Mouse (Mus musculus) fat pad, adult 2 months (tissue): ENCODE results near the gene Mcfd2.

Experiments used
- DNase-seq: peaks from one replicate; pipeline ENCODE4 v3.0.0-alpha.2; 2011; ENCODE audit warnings: low read depth, low spot score; ENCODE audit errors: extremely low read depth

The Mcfd2 gene

DNA sequence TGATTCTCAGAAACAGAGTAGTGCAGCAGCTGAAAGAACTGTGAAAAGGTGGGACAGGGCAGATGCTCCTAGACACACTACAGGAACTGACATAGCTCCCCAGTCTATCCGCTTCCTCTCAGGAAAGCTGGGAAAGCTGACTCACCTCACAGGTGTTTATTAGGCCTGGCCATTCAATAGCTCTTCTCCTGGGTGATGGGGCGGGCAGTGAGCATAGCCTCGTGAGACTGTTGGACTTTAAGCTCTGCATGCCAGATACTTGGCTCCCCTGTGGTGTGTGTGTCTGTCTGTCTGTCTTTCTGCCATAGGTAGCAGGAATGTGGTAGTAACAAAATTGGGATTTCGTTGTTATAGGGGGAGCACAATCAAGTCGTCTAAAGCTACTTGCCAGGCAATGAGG is 23.6 kb upstream of the Mcfd2 start:
- no peak for DNase-seq

GRCm38 (mm10) chr17:87288131-87288530 is 22.4 kb upstream of the Mcfd2 start:
- no peak for DNase-seq

- DNase-seq: no peak
These were observed 21.6 kb upstream of the Mcfd2 start for GRCm38 (mm10) chr17:87287197-87287777.

- no peak for DNase-seq
These were observed 20.9 kb upstream of the Mcfd2 start for GRCm38 (mm10) chr17:87286481-87287143.

DNA sequence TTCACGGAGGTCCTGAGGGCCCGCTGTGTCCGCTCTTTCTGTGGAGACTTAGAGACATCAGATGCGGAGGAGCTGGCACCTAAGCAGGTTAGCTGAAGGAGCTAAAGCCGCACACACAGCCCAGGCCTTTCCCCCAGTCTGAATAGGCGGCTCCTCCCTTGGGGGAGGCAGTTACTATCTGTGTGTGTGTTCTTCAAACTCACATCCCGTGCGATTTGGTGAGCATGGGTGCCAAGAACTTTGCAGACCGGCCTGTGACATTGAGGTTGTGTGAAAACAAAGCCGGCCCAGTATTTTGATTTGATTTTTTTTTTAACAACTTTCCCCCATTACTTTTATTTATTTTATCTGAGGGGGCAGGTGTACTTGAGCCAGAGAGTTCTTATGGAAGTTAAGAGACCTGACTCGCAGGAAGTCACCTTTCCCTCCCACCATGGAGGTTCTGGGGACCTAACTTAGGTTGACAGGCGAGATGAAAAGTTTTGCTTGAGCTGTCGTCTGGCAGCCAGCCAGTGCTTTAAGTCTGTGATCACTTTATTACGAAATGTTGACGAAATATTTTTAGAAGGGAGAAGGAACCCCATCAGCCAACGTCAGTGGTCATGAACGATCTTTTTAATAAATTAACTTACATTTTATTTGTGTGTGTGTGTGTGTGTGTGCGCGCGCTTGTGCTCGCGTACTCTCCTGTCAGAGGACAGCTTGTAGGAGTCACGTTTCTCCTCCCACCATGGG is 20.2 kb upstream of the Mcfd2 start:
- no peak for DNase-seq

GRCm38 (mm10) chr17:87284482-87285040 is 18.8 kb upstream of the Mcfd2 start:
- DNase-seq: no peak

DNA sequence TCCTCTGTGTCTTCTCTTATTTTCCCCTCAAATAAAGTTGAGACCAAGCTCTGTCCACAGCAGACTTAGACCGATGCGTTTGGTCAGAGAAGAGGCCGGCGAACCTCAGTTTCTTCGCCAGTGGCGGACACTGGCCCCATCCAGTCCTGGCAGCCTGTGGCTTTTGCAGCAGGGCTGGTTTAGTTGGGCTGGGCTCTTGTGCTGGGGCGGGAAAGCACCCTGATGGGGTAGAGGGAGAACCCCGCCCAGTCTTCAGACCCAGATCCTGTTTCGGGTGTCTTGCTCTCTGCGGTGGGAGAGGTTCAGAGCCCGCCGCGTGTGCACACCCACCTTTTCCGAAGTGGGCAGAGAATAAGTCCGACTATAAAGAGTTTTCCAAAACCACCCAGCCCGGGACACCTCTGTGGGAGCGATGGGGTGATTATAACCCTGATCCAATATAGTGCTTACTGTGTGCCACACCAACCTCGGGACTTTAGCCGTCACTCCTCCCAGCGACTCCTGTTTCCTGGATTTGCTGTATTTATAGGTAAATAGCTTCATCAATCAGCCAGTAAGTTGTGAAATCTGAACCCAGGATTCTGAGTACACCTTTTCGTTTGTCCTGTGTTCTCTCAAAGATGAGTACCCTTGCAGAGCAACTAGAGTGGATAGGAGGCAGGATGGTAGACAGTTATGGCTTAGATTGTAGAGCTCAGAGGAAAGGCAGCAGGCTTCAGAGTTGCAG is 18.2 kb upstream of the Mcfd2 start:
- DNase-seq: no peak

GRCm38 (mm10) chr17:87283055-87283754 is 17.5 kb upstream of the Mcfd2 start:
- no peak for DNase-seq

DNA sequence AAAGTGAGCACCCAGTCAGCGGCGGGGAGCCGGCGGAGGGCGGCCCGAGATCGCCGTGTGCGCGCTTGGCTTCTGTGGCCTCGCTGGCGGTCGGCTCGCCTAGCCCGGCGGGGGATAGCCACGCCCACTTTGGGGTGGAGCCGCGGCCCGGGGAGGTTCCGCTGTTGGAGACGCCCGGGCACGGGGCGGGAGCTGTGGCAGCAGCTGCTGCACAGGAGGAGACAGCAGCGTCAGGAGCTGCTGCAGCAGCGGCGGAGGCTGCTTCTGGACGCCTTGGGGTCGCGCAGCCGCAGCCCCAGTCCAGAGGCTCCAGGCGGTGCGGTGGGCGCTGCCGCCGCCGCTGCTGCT is 16.9 kb upstream of the Mcfd2 start, which contains the start of gene Ttc7:
TSS of gene Ttc7 (plus strand) at position 181 of the 348 bp plus-strand sequence.
- no peak for DNase-seq

GRCm38 (mm10) chr17:87282007-87282705 is 16.4 kb upstream of the Mcfd2 start:
- no peak for DNase-seq

GRCm38 (mm10) chr17:87275363-87276341 is 9.9 kb upstream of the Mcfd2 start:
- DNase-seq: no peak

DNA sequence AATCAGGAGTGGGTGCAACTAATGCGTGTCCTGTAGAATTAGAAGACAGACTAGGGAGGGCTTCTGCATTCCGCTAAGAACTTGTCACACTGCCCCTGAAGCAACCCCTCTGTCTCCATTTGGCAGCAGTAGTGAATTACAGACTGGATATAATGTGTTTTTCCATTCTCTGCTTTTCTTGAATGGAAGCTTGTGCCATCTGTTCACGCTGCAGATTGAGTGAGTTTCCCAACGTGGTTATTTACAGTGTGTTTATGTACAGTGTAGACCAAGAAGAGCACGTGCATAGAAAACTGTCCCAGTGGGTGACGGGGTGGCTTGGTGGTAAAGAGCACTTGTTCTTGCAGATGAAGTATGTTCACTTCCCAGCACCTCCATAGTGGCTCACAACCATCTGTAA is 3.7 kb upstream of the Mcfd2 start:
- no peak for DNase-seq

GRCm38 (mm10) chr17:87264927-87265791 is 576 bp downstream of the Mcfd2 start:
- DNase-seq: no peak

GRCm38 (mm10) chr17:87264054-87264830 is 1.5 kb downstream of the Mcfd2 start:
- no peak for DNase-seq

DNA sequence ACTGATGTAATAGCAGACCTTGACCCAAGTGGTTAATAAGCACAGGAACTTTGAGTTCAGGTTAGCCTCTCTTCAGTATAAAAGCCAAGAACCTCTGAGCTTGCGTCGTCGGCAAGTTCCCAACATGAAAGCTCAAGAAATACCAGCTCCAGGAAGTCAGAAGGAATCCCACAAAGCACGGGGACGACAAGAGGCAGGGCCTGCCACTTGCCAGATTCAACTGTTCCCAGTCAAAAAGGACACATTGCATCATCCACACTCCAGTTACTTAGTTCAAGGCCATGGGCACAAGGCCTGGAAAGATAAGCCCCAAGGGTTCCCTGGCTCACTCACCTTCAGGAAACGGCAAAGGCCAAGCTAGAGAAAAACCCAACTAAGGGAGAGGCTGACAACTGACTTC is 2.3 kb downstream of the Mcfd2 start:
- no peak for DNase-seq

DNA sequence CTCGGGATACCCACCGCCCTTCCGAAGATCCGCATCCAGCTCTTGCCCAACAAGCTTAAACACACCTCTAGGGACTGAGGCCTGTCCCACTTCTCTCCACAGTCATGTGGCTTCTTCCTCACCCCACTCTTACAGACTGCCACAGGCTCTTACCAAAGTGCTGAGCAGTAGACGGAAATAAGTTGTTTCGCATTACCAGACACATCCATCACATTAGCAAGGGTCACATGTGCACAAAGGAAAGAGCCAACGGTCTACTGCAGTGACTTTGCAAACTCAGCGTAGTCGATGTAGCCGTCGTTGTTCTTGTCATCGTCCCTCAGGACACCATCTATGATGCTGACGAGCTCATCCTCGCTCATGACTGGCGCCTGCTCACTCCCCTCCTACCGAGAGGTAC is 10.1 kb downstream of the Mcfd2 start:
- DNase-seq: no peak

GRCm38 (mm10) chr17:87254384-87254783 is 11.4 kb downstream of the Mcfd2 start:
- no peak for DNase-seq
